Mouse (Mus musculus): Measurements from ENCODE around the gene Wdr82. TPM values are rescaled to one million over a fixed set of nuclear protein-coding genes. Genes with fewer than 3 reads are reported as not detected.

The Wdr82 gene
- 49.6 TPM for polyA plus RNA-seq (2012; fragmentation: generic; extraction: Trizol)
- long read RNA-seq, experiment 1, partial matches to known transcripts = 0 of 14 reads
- long read RNA-seq, experiment 1, other reads (novel, unspliced or antisense) = 10 of 14 reads
- long read RNA-seq, experiment 2, transcript Wdr82-201 (9 exons, 3,747 nt) = major isoform, 207 of 255 reads
- long read RNA-seq, experiment 2, partial matches to known transcripts = 18 of 255 reads
- long read RNA-seq, experiment 2, other reads (novel, unspliced or antisense) = 30 of 255 reads

- Histone ChIP-seq H3K36me3 (ENCODE audit: control insufficient read depth, insufficient read depth) (no peaks in the 10 kb centered on the region), H3K27me3 (ENCODE audit: control insufficient read depth, insufficient read depth, insufficient read length) (no peaks in the 10 kb centered on the region), H3ac (ENCODE audit: control insufficient read depth, insufficient read length, low read depth) (peak within 1 kb of the TSS; percentile 88), H3K79me2 (ENCODE audit: control insufficient read depth, insufficient read depth) (peaks cover 51% of the 10 kb centered on the region), H3K79me3 (ENCODE audit: low read depth) (peaks cover 47% of the 10 kb centered on the region), H3K4me3 (ENCODE audit: insufficient read depth, poor library complexity, severe bottlenecking) (peak within 1 kb of the TSS; percentile 76)
- TF ChIP-seq CTCF (IDR thresholded peaks at IDR 0.05; ENCODE audit: control insufficient read depth, insufficient read depth, insufficient read length) (no peak), MAX (IDR thresholded peaks at IDR 0.05) (peak; percentile 91)
Measured at GRCm38 (mm10) chr9:106170556-106171345, at the start of gene Wdr82. Wdr82 (plus strand) TSS chr9:106170928.

- TF ChIP-seq CTCF (IDR thresholded peaks at IDR 0.05; ENCODE audit: control insufficient read depth, insufficient read depth, insufficient read length) (no peak), USF1 (IDR thresholded peaks at IDR 0.05; ENCODE audit: low read depth) (no peak)
- Histone ChIP-seq H3K79me3 (ENCODE audit: low read depth) (no peaks in the 10 kb centered on the region), H3K79me2 (ENCODE audit: control insufficient read depth, insufficient read depth) (no peaks in the 10 kb centered on the region), H3K36me3 (ENCODE audit: control insufficient read depth, insufficient read depth) (no peaks in the 10 kb centered on the region), H3K27me3 (ENCODE audit: control insufficient read depth, insufficient read depth, insufficient read length) (peaks cover 6% of the 10 kb centered on the region), H3K4me3 (ENCODE audit: insufficient read depth, poor library complexity, severe bottlenecking) (no peak overlapping the region), H3ac (ENCODE audit: control insufficient read depth, insufficient read length, low read depth) (no peak overlapping the region)
Measured at GRCm38 (mm10) chr9:106123599-106123998, 47.1 kb upstream of the Wdr82 start.

- Histone ChIP-seq H3ac (ENCODE audit: control insufficient read depth, insufficient read length, low read depth) (no peak overlapping the region), H3K79me2 (ENCODE audit: control insufficient read depth, insufficient read depth) (no peaks in the 10 kb centered on the region), H3K27me3 (ENCODE audit: control insufficient read depth, insufficient read depth, insufficient read length) (no peaks in the 10 kb centered on the region), H3K79me3 (ENCODE audit: low read depth) (no peaks in the 10 kb centered on the region), H3K4me3 (ENCODE audit: insufficient read depth, poor library complexity, severe bottlenecking) (no peak overlapping the region), H3K36me3 (ENCODE audit: control insufficient read depth, insufficient read depth) (no peaks in the 10 kb centered on the region)
- TF ChIP-seq FOSL1 (IDR thresholded peaks at IDR 0.05; ENCODE audit: insufficient read depth, low read length, poor library complexity, severe bottlenecking) = no peak
- no peak for TF ChIP-seq CEBPB (IDR thresholded peaks at IDR 0.05; ENCODE audit: low read depth)
- TF ChIP-seq CTCF (IDR thresholded peaks at IDR 0.05; ENCODE audit: control insufficient read depth, insufficient read depth, insufficient read length) = no peak
- no peak for TF ChIP-seq MYOD1 (IDR thresholded peaks at IDR 0.05; ENCODE audit: control insufficient read depth, insufficient read length, low read depth)
Measured at GRCm38 (mm10) chr9:106126786-106127251, 43.9 kb upstream of the Wdr82 start.

GRCm38 (mm10) chr9:106129072-106129471, 41.7 kb upstream of the Wdr82 start:
- Histone ChIP-seq H3K79me3 (ENCODE audit: low read depth) (no peaks in the 10 kb centered on the region), H3K79me2 (ENCODE audit: control insufficient read depth, insufficient read depth) (no peaks in the 10 kb centered on the region), H3K4me3 (ENCODE audit: insufficient read depth, poor library complexity, severe bottlenecking) (no peak overlapping the region), H3K36me3 (ENCODE audit: control insufficient read depth, insufficient read depth) (no peaks in the 10 kb centered on the region), H3ac (ENCODE audit: control insufficient read depth, insufficient read length, low read depth) (no peak overlapping the region), H3K27me3 (ENCODE audit: control insufficient read depth, insufficient read depth, insufficient read length) (peaks cover 3% of the 10 kb centered on the region)
- no peak for TF ChIP-seq MAX (IDR thresholded peaks at IDR 0.05)
- TF ChIP-seq MYOD1 (IDR thresholded peaks at IDR 0.05; ENCODE audit: control insufficient read depth, insufficient read length, low read depth) = no peak
- no peak for TF ChIP-seq CEBPB (IDR thresholded peaks at IDR 0.05; ENCODE audit: low read depth)
- no peak for TF ChIP-seq FOSL1 (IDR thresholded peaks at IDR 0.05; ENCODE audit: insufficient read depth, low read length, poor library complexity, severe bottlenecking)
- no peak for TF ChIP-seq USF1 (IDR thresholded peaks at IDR 0.05; ENCODE audit: low read depth)
- no peak for TF ChIP-seq MYOG (IDR thresholded peaks at IDR 0.05; ENCODE audit: control insufficient read depth, extremely low read depth, insufficient read length)
- no peak for TF ChIP-seq CTCF (IDR thresholded peaks at IDR 0.05; ENCODE audit: control insufficient read depth, insufficient read depth, insufficient read length)

GRCm38 (mm10) chr9:106130250-106130649, 40.5 kb upstream of the Wdr82 start:
- no peak overlapping the region for H3K4me3 ChIP-seq (ENCODE audit: insufficient read depth, poor library complexity, severe bottlenecking)
- H3K79me3 ChIP-seq (ENCODE audit: low read depth) = no peaks in the 10 kb centered on the region
- H3K79me2 ChIP-seq (ENCODE audit: control insufficient read depth, insufficient read depth) = no peaks in the 10 kb centered on the region
- no peak for TF ChIP-seq USF1 (IDR thresholded peaks at IDR 0.05; ENCODE audit: low read depth)
- no peak for TF ChIP-seq FOSL1 (IDR thresholded peaks at IDR 0.05; ENCODE audit: insufficient read depth, low read length, poor library complexity, severe bottlenecking)
- no peak for TF ChIP-seq CTCF (IDR thresholded peaks at IDR 0.05; ENCODE audit: control insufficient read depth, insufficient read depth, insufficient read length)
- no peak for TF ChIP-seq MAX (IDR thresholded peaks at IDR 0.05)
- TF ChIP-seq MYOD1 (IDR thresholded peaks at IDR 0.05; ENCODE audit: control insufficient read depth, insufficient read length, low read depth) = no peak
- no peak for TF ChIP-seq CEBPB (IDR thresholded peaks at IDR 0.05; ENCODE audit: low read depth)
- TF ChIP-seq MYOG (IDR thresholded peaks at IDR 0.05; ENCODE audit: control insufficient read depth, extremely low read depth, insufficient read length) = no peak
- no peaks in the 10 kb centered on the region for H3K36me3 ChIP-seq (ENCODE audit: control insufficient read depth, insufficient read depth)
- peaks cover 3% of the 10 kb centered on the region for H3K27me3 ChIP-seq (ENCODE audit: control insufficient read depth, insufficient read depth, insufficient read length)
- H3ac ChIP-seq (ENCODE audit: control insufficient read depth, insufficient read length, low read depth) = no peak overlapping the region
